Mouse (Mus musculus) ovary, postnatal 10 days (tissue): ENCODE measurements around the gene Recql5.

Source experiments
- DNase-seq: peaks from one replicate; pipeline ENCODE4 v3.0.0; 2022; ENCODE audit warnings: low spot score

Gene Recql5

GRCm38 (mm10) chr11:115939690-115940329 lies 6.5 kb upstream of the Recql5 start:
- no peak for DNase-seq

GRCm38 (mm10) chr11:115933747-115934110 lies 452 bp upstream of the Recql5 start:
- DNase-seq, result no peak

- no peak for DNase-seq
These were observed 2.0 kb downstream of the Recql5 start for GRCm38 (mm10) chr11:115931235-115931634.

- no peak for DNase-seq
These were observed 3.5 kb downstream of the Recql5 start for GRCm38 (mm10) chr11:115929818-115930217.

GRCm38 (mm10) chr11:115929031-115929430 lies 4.2 kb downstream of the Recql5 start:
- DNase-seq, result no peak

GRCm38 (mm10) chr11:115921986-115922385 lies 11.3 kb downstream of the Recql5 start:
- no peak for DNase-seq

GRCm38 (mm10) chr11:115920110-115920818 lies 13.0 kb downstream of the Recql5 start:
- no peak for DNase-seq

- no peak for DNase-seq
These were observed 14.2 kb downstream of the Recql5 start for GRCm38 (mm10) chr11:115919073-115919472.

GRCm38 (mm10) chr11:115918637-115919036 lies 14.6 kb downstream of the Recql5 start:
- DNase-seq, result no peak

GRCm38 (mm10) chr11:115916579-115916978 lies 16.7 kb downstream of the Recql5 start:
- DNase-seq, result no peak

- DNase-seq, result no peak
These were observed 21.5 kb downstream of the Recql5 start, which contains the start of gene Smim6 for GRCm38 (mm10) chr11:115911632-115912376. Smim6 (plus strand) TSS chr11:115912017.

- no peak for DNase-seq
These were observed 22.1 kb downstream of the Recql5 start for GRCm38 (mm10) chr11:115911134-115911561.

- DNase-seq, result no peak
These were observed 26.8 kb downstream of the Recql5 start for GRCm38 (mm10) chr11:115906521-115906920.

- DNase-seq, result no peak
These were observed 27.2 kb downstream of the Recql5 start for GRCm38 (mm10) chr11:115906116-115906515.

GRCm38 (mm10) chr11:115904956-115905790 lies 28.1 kb downstream of the Recql5 start:
- DNase-seq, result no peak

GRCm38 (mm10) chr11:115904231-115904955 lies 28.9 kb downstream of the Recql5 start:
- DNase-seq, result no peak

- no peak for DNase-seq
These were observed 29.7 kb downstream of the Recql5 start for GRCm38 (mm10) chr11:115903384-115904230.

GRCm38 (mm10) chr11:115902831-115903230 lies 30.4 kb downstream of the Recql5 start:
- no peak for DNase-seq

- no peak for DNase-seq
These were observed 31.1 kb downstream of the Recql5 start for GRCm38 (mm10) chr11:115902177-115902576.
